ENCODE assay signal across 8 mouse cellular contexts in genomic region chr8:116480894-116481293, GRCm38 (mm10). TPM values are rescaled to one million over a fixed set of nuclear protein-coding genes. Genes with fewer than 3 reads are reported as not detected.
DNase-seq lines count a peak whose midpoint lies in the region; TF ChIP-seq lines count a peak whose summit lies in the region.
"Had no signal": no experiment of that assay in that cellular context is flagged by ENCODE, and none has a peak within 500 bp of the region (broad histone marks: within the 10 kb centered on the region; RNA-seq: fewer than 3 reads in every experiment).

No protein-coding gene starts in this region.

- DNase-seq in CD8-positive naive resting alpha-beta T cell, adult 2 months (ENCODE audit: low read depth in 2 of 2, low spot score in 2 of 2), result peak; percentile 30 to 44
- DNase-seq in NIH3T3 (ENCODE audit: low read depth), result peak; percentile 81
- DNase-seq in cerebellum, adult 9-11 months, result peak; percentile 71
- DNase-seq in gastrocnemius, adult 2 months, result peak; percentile 54
- DNase-seq in kidney, postnatal 4 days, result peak; percentile 71 to 79
- peak; percentile 23 for DNase-seq in lung, adult 2 months
- peak; percentile 71 to 76 for DNase-seq in right cerebral cortex, adult 2 months (ENCODE audit: low spot score in 2 of 2)

- no peaks in the 10 kb centered on the region; the same call in 1 of the 2 replicates for H3K4me1 ChIP-seq in lung, adult 2 months (ENCODE audit: control insufficient read depth, insufficient read depth, low read length)
- H3K4me1 ChIP-seq: hindbrain, embryonic 15.5 days had no signal

- WGBS in lung, adult 2 months, result 19% methylated on average over 7 of the region's 7 CpGs

- H3K27ac ChIP-seq in gastrocnemius, adult 2 months, result no peak overlapping the region
- H3K27ac ChIP-seq: hindbrain, embryonic 15.5 days had no signal

- peak; percentile 84 for TF ChIP-seq CTCF in gastrocnemius, adult 2 months (IDR thresholded peaks at IDR 0.05)
- TF ChIP-seq CTCF in lung, adult 2 months (IDR thresholded peaks at IDR 0.05; ENCODE audit: insufficient read depth, low read length), result peak; percentile 86

- no peak for TF ChIP-seq POLR2A in lung, adult 2 months (IDR thresholded peaks at IDR 0.05; ENCODE audit: borderline replicate concordance, extremely low read depth, low read depth, low read length)

- intact Hi-C loops in gastrocnemius, adult 2 months (cut with DNase I), result loop anchor here (2.0 to 10.0 kb wide), 3 partner anchors 180 to 384 kb away; no protein-coding TSS in a partner anchor

- H3K4me3 ChIP-seq in gastrocnemius, adult 2 months, result no peak overlapping the region
- H3K4me3 ChIP-seq in lung, adult 2 months (replicated peaks; ENCODE audit: extremely low read depth, low read depth, low read length), result no peak overlapping the region
- H3K4me3 ChIP-seq: hindbrain, embryonic 15.5 days had no signal

RNA-seq across cellular contexts. Expression of gene Dynlrb2, which starts 23.9 kb away (rescaled TPM):
- not detected for total RNA-seq in gastrocnemius, adult 2 months (2021)
- 56.3 and 69.1 TPM in 2 replicates for polyA plus RNA-seq in lung, adult 2 months (2012; rRNA removed)

Comparison
In these comparisons a context has a peak if more than half of its experiments do, and no peak if none do; other contexts are left out.
1. DNase-seq: peak in every context shown above with its lines; median percentile 81 in NIH3T3; 75 in kidney, postnatal 4 days; 74 in right cerebral cortex, adult 2 months; 71 in cerebellum, adult 9-11 months; 54 in gastrocnemius, adult 2 months; 37 in CD8-positive naive resting alpha-beta T cell, adult 2 months; 23 in lung, adult 2 months.